Mouse (Mus musculus): ENCODE measurements around the gene Nnmt. TPM values are rescaled to one million over a fixed set of nuclear protein-coding genes. Genes with fewer than 3 reads are reported as not detected.

The Nnmt gene
- polyA plus RNA-seq, 1 experiment from 2014 or later, result 0.55 TPM

GRCm38 (mm10) chr9:48648285-48649097 lies 43.5 kb upstream of the Nnmt start:
- H3K9ac ChIP-seq (ENCODE audit: low read depth, low read length), result peak overlapping the region; percentile 45; the same call in 1 of the 2 replicates
- peak overlapping the region; percentile 24; the same call in 1 of the 2 replicates for H3K4me3 ChIP-seq (ENCODE audit: low read length)
- peak overlapping the region; percentile 61 for H3K4me2 ChIP-seq (replicated peaks; ENCODE audit: low read depth, low read length)
- H3K27ac ChIP-seq (ENCODE audit: low read depth, low read length), result no peak overlapping the region
- H3K9me3 ChIP-seq (ENCODE audit: control insufficient read depth, low read length), result peaks cover 4% of the 10 kb centered on the region; the same call in 1 of the 2 replicates
- H3K4me1 ChIP-seq (ENCODE audit: control insufficient read depth, insufficient read depth, low read length), result peaks cover 25% of the 10 kb centered on the region
- WGBS, result 42% methylated on average over 12 of the region's 12 CpGs
- no peaks in the 10 kb centered on the region for H3K36me3 ChIP-seq (ENCODE audit: control insufficient read depth, insufficient read depth, low read length)
- H3K27me3 ChIP-seq (ENCODE audit: control insufficient read depth, insufficient read depth, low read length), result peaks cover 6% of the 10 kb centered on the region; the same call in 1 of the 2 replicates
- ATAC-seq (ENCODE audit: low FRiP score, low TSS enrichment), result no peak

- Histone ChIP-seq H3K4me2 (replicated peaks; ENCODE audit: low read depth, low read length) (no peak overlapping the region), H3K9ac (ENCODE audit: low read depth, low read length) (no peak overlapping the region), H3K4me1 (ENCODE audit: control insufficient read depth, insufficient read depth, low read length) (peaks cover 25% of the 10 kb centered on the region), H3K9me3 (ENCODE audit: control insufficient read depth, low read length) (peaks cover 4% of the 10 kb centered on the region; the same call in 1 of the 2 replicates), H3K36me3 (ENCODE audit: control insufficient read depth, insufficient read depth, low read length) (no peaks in the 10 kb centered on the region), H3K27ac (ENCODE audit: low read depth, low read length) (no peak overlapping the region), H3K4me3 (ENCODE audit: low read length) (no peak overlapping the region), H3K27me3 (ENCODE audit: control insufficient read depth, insufficient read depth, low read length) (peaks cover 6% of the 10 kb centered on the region; the same call in 1 of the 2 replicates)
- 31% methylated on average over 10 of the region's 10 CpGs for WGBS
- ATAC-seq (ENCODE audit: low FRiP score, low TSS enrichment), result no peak
Observed at GRCm38 (mm10) chr9:48647648-48648284, 42.8 kb upstream of the Nnmt start.

- Histone ChIP-seq H3K9ac (ENCODE audit: low read depth, low read length) (no peak overlapping the region), H3K36me3 (ENCODE audit: control insufficient read depth, insufficient read depth, low read length) (no peaks in the 10 kb centered on the region), H3K27ac (ENCODE audit: low read depth, low read length) (no peak overlapping the region), H3K27me3 (ENCODE audit: control insufficient read depth, insufficient read depth, low read length) (peaks cover 6% of the 10 kb centered on the region; the same call in 1 of the 2 replicates), H3K4me1 (ENCODE audit: control insufficient read depth, insufficient read depth, low read length) (peaks cover 25% of the 10 kb centered on the region), H3K4me3 (ENCODE audit: low read length) (no peak overlapping the region), H3K4me2 (replicated peaks; ENCODE audit: low read depth, low read length) (no peak overlapping the region), H3K9me3 (ENCODE audit: control insufficient read depth, low read length) (peaks cover 4% of the 10 kb centered on the region; the same call in 1 of the 2 replicates)
- no peak for ATAC-seq (ENCODE audit: low FRiP score, low TSS enrichment)
- WGBS, result 52% methylated on average over 16 of the region's 16 CpGs
Observed at GRCm38 (mm10) chr9:48646781-48647647, 42.1 kb upstream of the Nnmt start.

GRCm38 (mm10) chr9:48646251-48646650 lies 41.3 kb upstream of the Nnmt start:
- peaks cover 6% of the 10 kb centered on the region; the same call in 1 of the 2 replicates for H3K27me3 ChIP-seq (ENCODE audit: control insufficient read depth, insufficient read depth, low read length)

GRCm38 (mm10) chr9:48645648-48646126 lies 40.7 kb upstream of the Nnmt start:
- Histone ChIP-seq H3K27ac (ENCODE audit: low read depth, low read length) (no peak overlapping the region), H3K4me1 (ENCODE audit: control insufficient read depth, insufficient read depth, low read length) (peaks cover 25% of the 10 kb centered on the region), H3K9ac (ENCODE audit: low read depth, low read length) (no peak overlapping the region), H3K36me3 (ENCODE audit: control insufficient read depth, insufficient read depth, low read length) (no peaks in the 10 kb centered on the region), H3K27me3 (ENCODE audit: control insufficient read depth, insufficient read depth, low read length) (peaks cover 6% of the 10 kb centered on the region; the same call in 1 of the 2 replicates), H3K4me2 (replicated peaks; ENCODE audit: low read depth, low read length) (no peak overlapping the region), H3K4me3 (ENCODE audit: low read length) (no peak overlapping the region), H3K9me3 (ENCODE audit: control insufficient read depth, low read length) (peaks cover 4% of the 10 kb centered on the region; the same call in 1 of the 2 replicates)
- whole genome bisulfite sequencing, result 59% methylated on average over 4 of the region's 4 CpGs
- no peak for ATAC-seq (ENCODE audit: low FRiP score, low TSS enrichment)

More at GRCm38 (mm10) chr9:48646251-48646650, 41.3 kb upstream of the Nnmt start:
- H3K36me3 ChIP-seq (ENCODE audit: control insufficient read depth, insufficient read depth, low read length), result no peaks in the 10 kb centered on the region
- H3K9ac ChIP-seq (ENCODE audit: low read depth, low read length), result no peak overlapping the region
- no peak overlapping the region for H3K4me2 ChIP-seq (replicated peaks; ENCODE audit: low read depth, low read length)
- peaks cover 4% of the 10 kb centered on the region; the same call in 1 of the 2 replicates for H3K9me3 ChIP-seq (ENCODE audit: control insufficient read depth, low read length)
- peaks cover 25% of the 10 kb centered on the region for H3K4me1 ChIP-seq (ENCODE audit: control insufficient read depth, insufficient read depth, low read length)
- peak; percentile 29; the same call in 1 of the 2 replicates for ATAC-seq (ENCODE audit: low FRiP score, low TSS enrichment)
- WGBS, result 25% methylated on average over 4 of the region's 4 CpGs
- no peak overlapping the region for H3K4me3 ChIP-seq (ENCODE audit: low read length)
- no peak overlapping the region for H3K27ac ChIP-seq (ENCODE audit: low read depth, low read length)

- Histone ChIP-seq H3K36me3 (ENCODE audit: control insufficient read depth, insufficient read depth, low read length) (no peaks in the 10 kb centered on the region), H3K9me3 (ENCODE audit: control insufficient read depth, low read length) (peaks cover 4% of the 10 kb centered on the region; the same call in 1 of the 2 replicates), H3K27me3 (ENCODE audit: control insufficient read depth, insufficient read depth, low read length) (peaks cover 6% of the 10 kb centered on the region; the same call in 1 of the 2 replicates), H3K4me3 (ENCODE audit: low read length) (no peak overlapping the region), H3K9ac (ENCODE audit: low read depth, low read length) (no peak overlapping the region), H3K4me1 (ENCODE audit: control insufficient read depth, insufficient read depth, low read length) (peaks cover 25% of the 10 kb centered on the region), H3K27ac (ENCODE audit: low read depth, low read length) (no peak overlapping the region), H3K4me2 (replicated peaks; ENCODE audit: low read depth, low read length) (no peak overlapping the region)
- ATAC-seq (ENCODE audit: low FRiP score, low TSS enrichment), result no peak
- WGBS, result 51% methylated on average over 13 of the region's 13 CpGs
Observed at GRCm38 (mm10) chr9:48644926-48645647, 40.1 kb upstream of the Nnmt start.

- Histone ChIP-seq H3K4me1 (ENCODE audit: control insufficient read depth, insufficient read depth, low read length) (peaks cover 20% of the 10 kb centered on the region), H3K4me3 (ENCODE audit: low read length) (no peak overlapping the region)
- ATAC-seq (ENCODE audit: low FRiP score, low TSS enrichment), result no peak
Observed at GRCm38 (mm10) chr9:48644376-48644775, 39.4 kb upstream of the Nnmt start.

GRCm38 (mm10) chr9:48641636-48642035 lies 36.7 kb upstream of the Nnmt start:
- Histone ChIP-seq H3K9me3 (ENCODE audit: control insufficient read depth, low read length) (peaks cover 4% of the 10 kb centered on the region; the same call in 1 of the 2 replicates), H3K27me3 (ENCODE audit: control insufficient read depth, insufficient read depth, low read length) (peaks cover 6% of the 10 kb centered on the region; the same call in 1 of the 2 replicates), H3K4me2 (replicated peaks; ENCODE audit: low read depth, low read length) (no peak overlapping the region), H3K9ac (ENCODE audit: low read depth, low read length) (no peak overlapping the region), H3K4me3 (ENCODE audit: low read length) (no peak overlapping the region), H3K4me1 (ENCODE audit: control insufficient read depth, insufficient read depth, low read length) (no peaks in the 10 kb centered on the region), H3K36me3 (ENCODE audit: control insufficient read depth, insufficient read depth, low read length) (no peaks in the 10 kb centered on the region), H3K27ac (ENCODE audit: low read depth, low read length) (no peak overlapping the region)
- 92% methylated on average over 8 of the region's 8 CpGs for WGBS
- ATAC-seq (ENCODE audit: low FRiP score, low TSS enrichment), result no peak

More at GRCm38 (mm10) chr9:48644376-48644775, 39.4 kb upstream of the Nnmt start:
- Histone ChIP-seq H3K9me3 (ENCODE audit: control insufficient read depth, low read length) (peaks cover 4% of the 10 kb centered on the region; the same call in 1 of the 2 replicates), H3K36me3 (ENCODE audit: control insufficient read depth, insufficient read depth, low read length) (no peaks in the 10 kb centered on the region), H3K27ac (ENCODE audit: low read depth, low read length) (no peak overlapping the region), H3K4me2 (replicated peaks; ENCODE audit: low read depth, low read length) (no peak overlapping the region), H3K27me3 (ENCODE audit: control insufficient read depth, insufficient read depth, low read length) (peaks cover 6% of the 10 kb centered on the region; the same call in 1 of the 2 replicates), H3K9ac (ENCODE audit: low read depth, low read length) (no peak overlapping the region)
- whole genome bisulfite sequencing, result 84% methylated on average over 3 of the region's 3 CpGs

All from kidney, embryonic 14.5 days (tissue).